9 mouse cellular contexts compared by ENCODE assay signal in genomic region chr1:93272409-93272821, GRCm38 (mm10). TPM values are rescaled to one million over a fixed set of nuclear protein-coding genes. Genes with fewer than 3 reads are reported as not detected.
A peak's percentile ranks its signal among the peaks of the same experiment; 100 is the strongest.
DNase-seq lines count a peak whose midpoint lies in the region; ATAC-seq and TF ChIP-seq lines count a peak whose summit lies in the region.
"Had no signal": no experiment of that assay in that cellular context is flagged by ENCODE, and none has a peak within 500 bp of the region (broad histone marks: within the 10 kb centered on the region; RNA-seq: fewer than 3 reads in every experiment).

No protein-coding gene starts in this region.

- H3K9me3 ChIP-seq in intestine, embryonic 14.5 days (ENCODE audit: control insufficient read depth, low read length): no peaks in the 10 kb centered on the region
- H3K9me3 ChIP-seq in intestine, postnatal 0 days (ENCODE audit: control insufficient read depth): no peaks in the 10 kb centered on the region
- no peaks in the 10 kb centered on the region for H3K9me3 ChIP-seq in forebrain, embryonic 13.5 days (replicated peaks)
- H3K9me3 ChIP-seq in limb, embryonic 13.5 days: no peaks in the 10 kb centered on the region

- 3% methylated on average over 16 of the region's 16 CpGs for WGBS in intestine, embryonic 14.5 days
- 3% methylated on average over 16 of the region's 16 CpGs for WGBS in intestine, postnatal 0 days
- WGBS in forebrain, embryonic 13.5 days: 3% methylated on average over 15 of the region's 16 CpGs
- WGBS in limb, embryonic 13.5 days: 1% methylated on average over 16 of the region's 16 CpGs
- WGBS in cerebellum, adult 2 months: 35% methylated on average over 16 of the region's 16 CpGs

- H3K27ac ChIP-seq in intestine, embryonic 14.5 days (ENCODE audit: low read depth): no peak overlapping the region
- H3K27ac ChIP-seq in intestine, postnatal 0 days (ENCODE audit: low read depth, low read length): no peak overlapping the region
- no peak overlapping the region for H3K27ac ChIP-seq in forebrain, embryonic 13.5 days
- H3K27ac ChIP-seq in limb, embryonic 13.5 days: no peak overlapping the region
- no peak overlapping the region for H3K27ac ChIP-seq in cerebellum, adult 2 months (ENCODE audit: insufficient read depth, low read length)
- H3K27ac ChIP-seq: liver, embryonic 14.5 days had no signal

- 0 out of 2 replicates have a peak, but pooled peaks have one; percentile 27 for ATAC-seq in intestine, embryonic 14.5 days (replicated peaks; ENCODE audit: low FRiP score, low TSS enrichment, low read depth)
- no peak for ATAC-seq in intestine, postnatal 0 days
- peak; percentile 41; the same call in 1 of the 2 replicates for ATAC-seq in forebrain, embryonic 13.5 days
- ATAC-seq in limb, embryonic 13.5 days (ENCODE audit: low FRiP score, low read depth): peak; percentile 21; the same call in 1 of the 2 replicates

- no peak overlapping the region for H3K4me2 ChIP-seq in intestine, embryonic 14.5 days (ENCODE audit: low read length)
- no peak overlapping the region for H3K4me2 ChIP-seq in intestine, postnatal 0 days (replicated peaks; ENCODE audit: low read depth)
- H3K4me2 ChIP-seq in forebrain, embryonic 13.5 days: peak overlapping the region; percentile 49
- H3K4me2 ChIP-seq in limb, embryonic 13.5 days (replicated peaks): no peak overlapping the region

- no peak overlapping the region for H3K4me3 ChIP-seq in intestine, embryonic 14.5 days (ENCODE audit: low read depth, low read length)
- H3K4me3 ChIP-seq in intestine, postnatal 0 days (ENCODE audit: low read depth, low read length): no peak overlapping the region
- H3K4me3 ChIP-seq in forebrain, embryonic 13.5 days: 0 out of 2 replicates have a peak overlapping the region, but pooled peaks have one; percentile 9
- H3K4me3 ChIP-seq in limb, embryonic 13.5 days: no peak overlapping the region
- H3K4me3 ChIP-seq in cerebellum, adult 2 months (replicated peaks; ENCODE audit: insufficient read depth, low read depth, low read length): no peak overlapping the region

- H3K9ac ChIP-seq in intestine, embryonic 14.5 days (ENCODE audit: low read length): no peak overlapping the region
- H3K9ac ChIP-seq in intestine, postnatal 0 days (ENCODE audit: low read depth, low read length): no peak overlapping the region
- H3K9ac ChIP-seq in forebrain, embryonic 13.5 days: no peak overlapping the region
- H3K9ac ChIP-seq in limb, embryonic 13.5 days: no peak overlapping the region
- H3K9ac ChIP-seq: liver, embryonic 14.5 days had no signal

- no peak for TF ChIP-seq CTCF in intestine, postnatal 0 days (IDR thresholded peaks at IDR 0.05; ENCODE audit: low read depth)
- no peak for TF ChIP-seq CTCF in cerebellum, adult 2 months (IDR thresholded peaks at IDR 0.05; ENCODE audit: borderline replicate concordance, insufficient read depth, low read depth, low read length)

- no peak for TF ChIP-seq POLR2A in cerebellum, adult 2 months (IDR thresholded peaks at IDR 0.05; ENCODE audit: borderline replicate concordance, insufficient read depth, low read length)

- no peaks in the 10 kb centered on the region for H3K27me3 ChIP-seq in intestine, embryonic 14.5 days (replicated peaks; ENCODE audit: control insufficient read depth, insufficient read depth, low read length)
- H3K27me3 ChIP-seq in intestine, postnatal 0 days (replicated peaks; ENCODE audit: control insufficient read depth, insufficient read depth, low read length): no peaks in the 10 kb centered on the region
- H3K27me3 ChIP-seq in forebrain, embryonic 13.5 days: no peaks in the 10 kb centered on the region; the same call in 1 of the 2 replicates
- H3K27me3 ChIP-seq in limb, embryonic 13.5 days: no peaks in the 10 kb centered on the region
- H3K27me3 ChIP-seq in cerebellum, adult 2 months (ENCODE audit: control insufficient read depth, insufficient read depth, low read length): no peaks in the 10 kb centered on the region

- no peaks in the 10 kb centered on the region for H3K36me3 ChIP-seq in intestine, embryonic 14.5 days (ENCODE audit: control insufficient read depth, insufficient read depth, low read length)
- H3K36me3 ChIP-seq in intestine, postnatal 0 days (ENCODE audit: control insufficient read depth, insufficient read depth): no peaks in the 10 kb centered on the region
- H3K36me3 ChIP-seq in forebrain, embryonic 13.5 days (ENCODE audit: poor library complexity, severe bottlenecking): no peaks in the 10 kb centered on the region
- H3K36me3 ChIP-seq in limb, embryonic 13.5 days: peaks cover 61% of the 10 kb centered on the region

- no peaks in the 10 kb centered on the region for H3K4me1 ChIP-seq in intestine, embryonic 14.5 days (replicated peaks; ENCODE audit: control insufficient read depth, insufficient read depth, low read length)
- H3K4me1 ChIP-seq in intestine, postnatal 0 days (replicated peaks; ENCODE audit: control insufficient read depth, insufficient read depth, low read length): no peaks in the 10 kb centered on the region
- H3K4me1 ChIP-seq in forebrain, embryonic 13.5 days: 0 out of 2 replicates have a peak, but pooled peaks cover 4% of the 10 kb centered on the region
- H3K4me1 ChIP-seq in limb, embryonic 13.5 days: peaks cover 3% of the 10 kb centered on the region; the same call in 1 of the 2 replicates
- H3K4me1 ChIP-seq in cerebellum, adult 2 months (ENCODE audit: control insufficient read depth, insufficient read depth, low read length): peaks cover 8% of the 10 kb centered on the region

- DNase-seq in intestine, embryonic 14.5 days (ENCODE audit: low spot score): peak; percentile 85
- peak; percentile 67 for DNase-seq in NIH3T3 (ENCODE audit: low read depth)
- peak; percentile 63 for DNase-seq in retina, embryonic 14.5 days (ENCODE audit: low spot score)
- no peak for DNase-seq in cerebellum, adult 2 months
- no peak for DNase-seq in left cerebral cortex, adult 11 months (ENCODE audit: low spot score)

RNA-seq across cellular contexts. Expression of gene Mterf4, which starts 33.3 kb away (rescaled TPM):
- 25.4 and 32.6 TPM in 2 replicates for polyA plus RNA-seq in intestine, embryonic 14.5 days (2014; fragmentation: Nextera tagmentation; extraction: Ambion mirVana)
- polyA plus RNA-seq in intestine, postnatal 0 days (2015; fragmentation: Nextera tagmentation; extraction: Ambion mirVana): 7.7 and 9.1 TPM in 2 replicates
- polyA plus RNA-seq in forebrain, embryonic 13.5 days (2015; fragmentation: Nextera tagmentation; extraction: Ambion mirVana): 34.3 and 34.5 TPM in 2 replicates
- 35.1 and 38.0 TPM in 2 replicates for polyA plus RNA-seq in limb, embryonic 13.5 days (2015; fragmentation: Nextera tagmentation; extraction: Ambion mirVana)
- 20.2 and 20.5 TPM in 2 replicates for polyA plus RNA-seq in cerebellum, adult 2 months (2012; rRNA removed)

RNA-seq across cellular contexts. Expression of gene Sned1, which starts 36.8 kb away (rescaled TPM):
- 4.9 and 5.3 TPM in 2 replicates for polyA plus RNA-seq in intestine, embryonic 14.5 days (2014; fragmentation: Nextera tagmentation; extraction: Ambion mirVana)
- 0.81 and 1.0 TPM in 2 replicates for polyA plus RNA-seq in intestine, postnatal 0 days (2015; fragmentation: Nextera tagmentation; extraction: Ambion mirVana)
- 2.1 and 2.2 TPM in 2 replicates for polyA plus RNA-seq in forebrain, embryonic 13.5 days (2015; fragmentation: Nextera tagmentation; extraction: Ambion mirVana)
- 32.1 and 47.5 TPM in 2 replicates for polyA plus RNA-seq in limb, embryonic 13.5 days (2015; fragmentation: Nextera tagmentation; extraction: Ambion mirVana)
- 18.5 and 20.6 TPM in 2 replicates for polyA plus RNA-seq in cerebellum, adult 2 months (2012; rRNA removed)

Comparison
In these comparisons a context has a peak if more than half of its experiments do, and no peak if none do; other contexts are left out.
1. DNase-seq: peak in intestine, embryonic 14.5 days (single experiment), NIH3T3 (single experiment) and retina, embryonic 14.5 days (single experiment); none in cerebellum, adult 2 months (0 of 2) and left cerebral cortex, adult 11 months (single experiment).